ENCODE assay signal across 8 mouse cellular contexts in genomic region chr13:23586099-23586939, GRCm38 (mm10). TPM values are rescaled to one million over a fixed set of nuclear protein-coding genes. Genes with fewer than 3 reads are reported as not detected.
A peak's percentile ranks its signal among the peaks of the same experiment; 100 is the strongest.
DNase-seq lines count a peak whose midpoint lies in the region; ATAC-seq lines count a peak whose summit lies in the region.

No protein-coding gene starts in this region.

- intact Hi-C loops in gastrocnemius, postnatal 36 days (cut with DNase I), result loop anchor here (10.0 kb wide), 1 partner anchor 1872 kb away; the partner anchor contains the start of genes Hist1h2ai, Hist1h2bl and Hist1h3h

- peak overlapping the region; percentile 98 for H3K27ac ChIP-seq in kidney, embryonic 15.5 days
- H3K27ac ChIP-seq in forebrain, embryonic 14.5 days (ENCODE audit: low read depth, low read length), result peak overlapping the region; percentile 96
- H3K27ac ChIP-seq in liver, embryonic 15.5 days (replicated peaks), result peak overlapping the region; percentile 97

- peaks cover 32% of the 10 kb centered on the region for H3K4me1 ChIP-seq in kidney, embryonic 15.5 days
- peaks cover 25% of the 10 kb centered on the region for H3K4me1 ChIP-seq in forebrain, embryonic 14.5 days (ENCODE audit: control insufficient read depth, insufficient read depth, low read length)
- peaks cover 48% of the 10 kb centered on the region for H3K4me1 ChIP-seq in liver, embryonic 15.5 days (replicated peaks)

- no peak; the same call in 1 of the 2 replicates for ATAC-seq in kidney, embryonic 15.5 days (replicated peaks; ENCODE audit: low FRiP score)
- ATAC-seq in forebrain, embryonic 14.5 days, result peak; percentile 14; the same call in 1 of the 2 replicates
- ATAC-seq in liver, embryonic 15.5 days (ENCODE audit: insufficient read depth), result no peak
- no peak for ATAC-seq in inflammation-experienced regulatory T-cells, adult 6 months

- no peak for DNase-seq in kidney, postnatal 10 days
- peak; percentile 16 for DNase-seq in NIH3T3 (ENCODE audit: low read depth)
- peak; percentile 41 for DNase-seq in forebrain, embryonic 14.5 days (ENCODE audit: low spot score)
- DNase-seq in natural killer cell, adult 2 months (ENCODE audit: low spot score in 2 of 2), result no peak
- DNase-seq in gastrocnemius, postnatal 36 days, result no peak

- H3K9ac ChIP-seq in kidney, embryonic 15.5 days, result peak overlapping the region; percentile 53
- H3K9ac ChIP-seq in forebrain, embryonic 14.5 days (ENCODE audit: low read length), result peak overlapping the region; percentile 48
- H3K9ac ChIP-seq in liver, embryonic 15.5 days, result peak overlapping the region; percentile 66

- WGBS in kidney, embryonic 15.5 days, result 1% methylated on average over 22 of the region's 22 CpGs
- WGBS in forebrain, embryonic 14.5 days, result under 1% methylated on average over 22 of the region's 22 CpGs
- 3% methylated on average over 22 of the region's 22 CpGs for WGBS in liver, embryonic 15.5 days (ENCODE audit: insufficient replicate concordance)

- peak overlapping the region; percentile 49 for H3K4me3 ChIP-seq in kidney, embryonic 15.5 days (replicated peaks)
- H3K4me3 ChIP-seq in forebrain, embryonic 14.5 days (ENCODE audit: low read depth, low read length), result peak overlapping the region; percentile 42
- peak overlapping the region; percentile 60 for H3K4me3 ChIP-seq in liver, embryonic 15.5 days (replicated peaks)

- H3K4me2 ChIP-seq in kidney, embryonic 15.5 days, result peak overlapping the region; percentile 59
- peak overlapping the region; percentile 93 for H3K4me2 ChIP-seq in forebrain, embryonic 14.5 days (ENCODE audit: low read length)
- H3K4me2 ChIP-seq in liver, embryonic 15.5 days, result peak overlapping the region; percentile 74

- H3K36me3 ChIP-seq in kidney, embryonic 15.5 days, result no peaks in the 10 kb centered on the region
- H3K36me3 ChIP-seq in forebrain, embryonic 14.5 days (ENCODE audit: control insufficient read depth, insufficient read depth, low read length), result no peaks in the 10 kb centered on the region
- H3K36me3 ChIP-seq in liver, embryonic 15.5 days (replicated peaks), result no peaks in the 10 kb centered on the region

- no peaks in the 10 kb centered on the region for H3K9me3 ChIP-seq in kidney, embryonic 15.5 days (replicated peaks)
- no peaks in the 10 kb centered on the region for H3K9me3 ChIP-seq in forebrain, embryonic 14.5 days (replicated peaks; ENCODE audit: control insufficient read depth, low read length)
- no peaks in the 10 kb centered on the region for H3K9me3 ChIP-seq in liver, embryonic 15.5 days (replicated peaks)

- no peaks in the 10 kb centered on the region for H3K27me3 ChIP-seq in kidney, embryonic 15.5 days
- H3K27me3 ChIP-seq in forebrain, embryonic 14.5 days (replicated peaks; ENCODE audit: control insufficient read depth, insufficient read depth, low read length), result no peaks in the 10 kb centered on the region
- H3K27me3 ChIP-seq in liver, embryonic 15.5 days, result no peaks in the 10 kb centered on the region

RNA-seq across cellular contexts. Expression of gene Hist1h4d, which starts 4.9 kb away (rescaled TPM):
- 123 and 142 TPM in 2 replicates for polyA plus RNA-seq in kidney, embryonic 15.5 days (2015; fragmentation: Nextera tagmentation; extraction: Ambion mirVana)
- polyA plus RNA-seq in forebrain, embryonic 14.5 days (2014; fragmentation: Nextera tagmentation; extraction: Ambion mirVana), result 61.0 and 106 TPM in 2 replicates
- 125 and 146 TPM in 2 replicates for polyA plus RNA-seq in liver, embryonic 15.5 days (2015; fragmentation: Nextera tagmentation; extraction: Ambion mirVana)
- total RNA-seq in gastrocnemius, postnatal 36 days (2021), result 10 to 100 TPM; 39.6 to 39.7 TPM
- polyA plus RNA-seq in inflammation-experienced regulatory T-cells, adult 6 months (2017; shearing (Covaris generic)), result 10 to 100 TPM; 20.7 to 55.4 (median 27.7) TPM

RNA-seq across cellular contexts. Expression of gene Hist1h3d, which starts 10.8 kb away (rescaled TPM):
- 6.5 and 7.5 TPM in 2 replicates for polyA plus RNA-seq in kidney, embryonic 15.5 days (2015; fragmentation: Nextera tagmentation; extraction: Ambion mirVana)
- polyA plus RNA-seq in forebrain, embryonic 14.5 days (2014; fragmentation: Nextera tagmentation; extraction: Ambion mirVana), result 5.8 and 5.9 TPM in 2 replicates
- 6.0 and 7.4 TPM in 2 replicates for polyA plus RNA-seq in liver, embryonic 15.5 days (2015; fragmentation: Nextera tagmentation; extraction: Ambion mirVana)
- total RNA-seq in gastrocnemius, postnatal 36 days (2021), result 1 to 10 TPM; 2.8 to 4.8 TPM
- 1 to 10 TPM in 1 of 3 experiments, under 1 TPM in 1, not detected in 1; 0.56 to 1.3 TPM for polyA plus RNA-seq in inflammation-experienced regulatory T-cells, adult 6 months (2017; shearing (Covaris generic))

RNA-seq across cellular contexts. Expression of gene Hist1h2ad, which starts 12.1 kb away (rescaled TPM):
- 3.6 TPM in 2 replicates for polyA plus RNA-seq in kidney, embryonic 15.5 days (2015; fragmentation: Nextera tagmentation; extraction: Ambion mirVana)
- 2.2 and 3.2 TPM in 2 replicates for polyA plus RNA-seq in forebrain, embryonic 14.5 days (2014; fragmentation: Nextera tagmentation; extraction: Ambion mirVana)
- polyA plus RNA-seq in liver, embryonic 15.5 days (2015; fragmentation: Nextera tagmentation; extraction: Ambion mirVana), result 3.6 and 4.1 TPM in 2 replicates
- 1 to 10 TPM; 1.2 to 2.2 TPM for total RNA-seq in gastrocnemius, postnatal 36 days (2021)
- under 1 TPM in 1 of 3 experiments, not detected in 2; 0.99 TPM for polyA plus RNA-seq in inflammation-experienced regulatory T-cells, adult 6 months (2017; shearing (Covaris generic))

RNA-seq across cellular contexts. Expression of gene Hist1h2bf, which starts 12.3 kb away (rescaled TPM):
- polyA plus RNA-seq in kidney, embryonic 15.5 days (2015; fragmentation: Nextera tagmentation; extraction: Ambion mirVana), result 6.0 and 6.9 TPM in 2 replicates
- 1.2 and 3.9 TPM in 2 replicates for polyA plus RNA-seq in forebrain, embryonic 14.5 days (2014; fragmentation: Nextera tagmentation; extraction: Ambion mirVana)
- 4.0 and 6.7 TPM in 2 replicates for polyA plus RNA-seq in liver, embryonic 15.5 days (2015; fragmentation: Nextera tagmentation; extraction: Ambion mirVana)
- total RNA-seq in gastrocnemius, postnatal 36 days (2021), result 1 to 10 TPM; 7.5 to 8.5 TPM
- polyA plus RNA-seq in inflammation-experienced regulatory T-cells, adult 6 months (2017; shearing (Covaris generic)), result not detected

RNA-seq across cellular contexts. Expression of gene Hist1h2bg, which starts 15.1 kb away (rescaled TPM):
- 10.6 and 10.9 TPM in 2 replicates for polyA plus RNA-seq in kidney, embryonic 15.5 days (2015; fragmentation: Nextera tagmentation; extraction: Ambion mirVana)
- 2.3 and 4.3 TPM in 2 replicates for polyA plus RNA-seq in forebrain, embryonic 14.5 days (2014; fragmentation: Nextera tagmentation; extraction: Ambion mirVana)
- 10.0 and 11.6 TPM in 2 replicates for polyA plus RNA-seq in liver, embryonic 15.5 days (2015; fragmentation: Nextera tagmentation; extraction: Ambion mirVana)
- 10 to 100 TPM; 15.3 to 21.1 TPM for total RNA-seq in gastrocnemius, postnatal 36 days (2021)
- polyA plus RNA-seq in inflammation-experienced regulatory T-cells, adult 6 months (2017; shearing (Covaris generic)), result 10 to 100 TPM in 1 of 3 experiments, 1 to 10 TPM in 2; 2.4 to 13.2 (median 9.8) TPM

Comparison
In these comparisons a context has a peak if more than half of its experiments do, and no peak if none do; other contexts are left out.
1. DNase-seq: peak in NIH3T3 (single experiment) and forebrain, embryonic 14.5 days (single experiment); none in kidney, postnatal 10 days (single experiment), natural killer cell, adult 2 months (0 of 2) and gastrocnemius, postnatal 36 days (0 of 2).
2. Peak in every context shown above with its lines, with median percentiles within 50 percentile points of each other: H3K27ac ChIP-seq, H3K4me2 ChIP-seq, H3K4me3 ChIP-seq and H3K9ac ChIP-seq.